Mouse (Mus musculus) heart, postnatal 0 days (tissue): ENCODE results near the gene Jmjd7. TPM values are rescaled to one million over a fixed set of nuclear protein-coding genes. Genes with fewer than 3 reads are reported as not detected.
A peak's percentile ranks its signal among the peaks of the same experiment; 100 is the strongest.

Experiments
- ATAC-seq: fragments of 200-750 bp; cut with Nextera tagmentation; 2 replicates; pipeline ENCODE4 v1.8.0; 2017; ENCODE audit warnings: low read depth, moderate number of reproducible peaks, moderate library complexity; ENCODE audit not compliant: insufficient read depth
- DNase-seq: peaks from one replicate; pipeline ENCODE4 v3.0.0-alpha.2; 2016; ENCODE audit warnings: low spot score
- H3K27ac ChIP-seq: fragments of 300-500 bp; sonication (generic); 2 replicates; pipeline ENCODE4 v1.5.1; 2014; ENCODE audit warnings: low read depth, mild to moderate bottlenecking
- H3K27me3 ChIP-seq: fragments of 300-500 bp; sonication (generic); 2 replicates; pipeline ENCODE4 v1.6.1; 2014; ENCODE audit warnings: low read length, mixed read lengths; ENCODE audit not compliant: control insufficient read depth, insufficient read depth
- H3K36me3 ChIP-seq: fragments of 300-500 bp; sonication (generic); replicated peaks from 2 replicates; pipeline ENCODE4 v1.6.1; 2014; ENCODE audit warnings: low read length, mixed read lengths; ENCODE audit not compliant: control insufficient read depth, insufficient read depth
- H3K4me1 ChIP-seq: fragments of 300-500 bp; sonication (generic); 2 replicates; pipeline ENCODE4 v1.6.1; 2014; ENCODE audit warnings: antibody characterized with exemption; ENCODE audit not compliant: control insufficient read depth, insufficient read depth
- H3K4me2 ChIP-seq: fragments of 300-500 bp; sonication (generic); 2 replicates; pipeline ENCODE4 v1.6.1; 2014; ENCODE audit warnings: low read depth, mild to moderate bottlenecking, low read length, moderate library complexity
- H3K4me3 ChIP-seq: fragments of 300-500 bp; sonication (generic); 2 replicates; pipeline ENCODE4 v1.5.1; 2014; ENCODE audit warnings: low read depth, low read length
- H3K9ac ChIP-seq: fragments of 300-500 bp; sonication (generic); replicated peaks from 2 replicates; pipeline ENCODE4 v1.6.1; 2014; ENCODE audit warnings: low read depth, low read length, mixed read lengths
- H3K9me3 ChIP-seq: fragments of 300-500 bp; sonication (generic); replicated peaks from 2 replicates; pipeline ENCODE4 v1.6.1; 2016; ENCODE audit warnings: low read length; ENCODE audit not compliant: control insufficient read depth
- CTCF ChIP-seq: IDR thresholded peaks from 2 replicates; pipeline ENCODE4 v1.5.1; 2016; ENCODE audit warnings: antibody characterized with exemption, control low read depth, low read depth
- EP300 ChIP-seq: IDR thresholded peaks from 2 replicates; pipeline ENCODE4 v1.6.1; 2016; ENCODE audit warnings: antibody characterized with exemption, low read depth
- WGBS: fragments of 180-500 bp; shearing (Covaris S2); extraction: QIAGEN DNeasy Blood & Tissue Kit; methylation state at CpG from one replicate; pipeline ENCODE4 v1.1.7; 2014; 5-methylcytosine and 5-hydroxymethylcytosine counted together
- polyA plus RNA-seq: library from polyadenylated mRNA; unstranded; fragments of >200 nt; fragmentation: Nextera tagmentation; extraction: Ambion mirVana; gene quantifications from 2 replicates; pipeline ENCODE4 v1.2.1, GENCODE M21; 2015
- total RNA-seq: library from RNA; depleted of rRNA; stranded (reverse); fragments of >200 nt; gene quantifications from 2 replicates; pipeline ENCODE4 v1.2.3, GENCODE M21; 2014; ENCODE audit warnings: low replicate concordance

The Jmjd7 gene
- total and polyA plus RNA-seq, 2 experiments from 2014 or later: 14.1 to 20.3 TPM

DNA sequence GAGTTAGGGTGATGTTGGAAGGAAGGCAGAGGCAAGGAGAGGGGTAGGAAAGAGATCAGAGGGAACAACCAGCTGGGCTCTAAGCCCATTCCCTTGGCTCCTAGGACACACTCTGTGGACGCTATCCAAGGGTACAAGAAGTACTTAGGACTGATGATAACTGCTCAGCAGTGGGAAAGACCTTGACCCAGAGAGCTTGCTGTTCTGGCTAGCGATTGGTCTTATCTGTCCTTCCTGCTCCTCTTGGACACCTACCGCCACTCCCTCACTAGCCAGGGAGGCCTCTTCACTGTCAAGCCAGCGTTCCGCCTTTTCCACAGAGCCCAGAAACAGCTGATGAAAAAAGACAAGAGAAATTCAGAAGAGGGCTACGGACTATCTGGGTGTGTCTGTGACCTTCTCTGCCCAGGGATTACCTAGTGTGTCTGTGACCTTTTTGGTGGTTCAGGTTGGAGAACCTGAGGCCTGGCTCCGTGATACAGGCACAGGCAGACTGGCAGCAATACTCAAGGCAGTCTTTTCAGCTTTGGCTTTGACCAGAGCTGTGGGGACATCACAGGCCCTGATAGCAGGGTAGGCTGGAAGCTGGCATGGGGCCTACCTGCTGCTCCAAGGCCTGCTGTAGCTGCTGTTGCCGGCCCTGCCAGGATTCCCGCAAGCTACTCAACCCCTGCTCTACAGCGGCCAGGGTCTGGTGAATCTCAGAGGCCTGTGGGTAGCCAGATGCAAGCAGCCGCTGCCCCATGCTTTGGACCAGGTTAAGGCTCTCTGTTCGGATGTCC, 27.7 kb downstream of the Jmjd7 start:
- Histone ChIP-seq H3K4me2 (no peak overlapping the region), H3K27ac (peak overlapping the region; percentile 94), H3K4me3 (no peak overlapping the region), H3K4me1 (peaks cover 26% of the 10 kb centered on the region), H3K9ac (0 out of 2 replicates have a peak overlapping the region, but pooled peaks have one; percentile 20), H3K36me3 (no peaks in the 10 kb centered on the region), H3K9me3 (no peaks in the 10 kb centered on the region), H3K27me3 (no peaks in the 10 kb centered on the region)
- 39% methylated on average over 12 of the region's 12 CpGs for WGBS
- ATAC-seq (peak; percentile 81), DNase-seq (peak; percentile 77)
- TF ChIP-seq CTCF: no peak
- TF ChIP-seq EP300: 0 out of 2 replicates have a peak, but pooled peaks have one; percentile 36

- 60% methylated on average over 10 of the region's 10 CpGs for WGBS
Measured at GRCm38 (mm10) chr2:120055923-120056322, 28.6 kb downstream of the Jmjd7 start.

GRCm38 (mm10) chr2:120058818-120059217, 31.5 kb downstream of the Jmjd7 start:
- WGBS: 83% methylated on average over 4 of the region's 4 CpGs

More at GRCm38 (mm10) chr2:120055923-120056322, 28.6 kb downstream of the Jmjd7 start:
- TF ChIP-seq EP300: no peak
- no peak for TF ChIP-seq CTCF
- Histone ChIP-seq H3K4me3 (no peak overlapping the region), H3K9me3 (no peaks in the 10 kb centered on the region), H3K9ac (no peak overlapping the region), H3K27ac (peak overlapping the region; percentile 94), H3K36me3 (no peaks in the 10 kb centered on the region), H3K4me2 (no peak overlapping the region), H3K27me3 (no peaks in the 10 kb centered on the region), H3K4me1 (peaks cover 26% of the 10 kb centered on the region)
- DNase-seq (no peak), ATAC-seq (no peak)

GRCm38 (mm10) chr2:120059466-120059865, 32.2 kb downstream of the Jmjd7 start:
- H3K9me3 ChIP-seq: no peaks in the 10 kb centered on the region

More at GRCm38 (mm10) chr2:120058818-120059217, 31.5 kb downstream of the Jmjd7 start:
- H3K4me1 ChIP-seq: peaks cover 26% of the 10 kb centered on the region
- TF ChIP-seq EP300 (no peak), CTCF (no peak)
- H3K4me2 ChIP-seq: no peak overlapping the region
- ATAC-seq: no peak
- no peak overlapping the region for H3K27ac ChIP-seq
- H3K27me3 ChIP-seq: no peaks in the 10 kb centered on the region
- no peak overlapping the region for H3K4me3 ChIP-seq
- no peak for DNase-seq
- H3K9ac ChIP-seq: no peak overlapping the region
- H3K36me3 ChIP-seq: no peaks in the 10 kb centered on the region
- no peaks in the 10 kb centered on the region for H3K9me3 ChIP-seq

GRCm38 (mm10) chr2:120060190-120060589, 32.9 kb downstream of the Jmjd7 start:
- no peak for DNase-seq
- no peak overlapping the region for H3K27ac ChIP-seq
- 66% methylated on average over 6 of the region's 6 CpGs for whole genome bisulfite sequencing
- H3K4me3 ChIP-seq: no peak overlapping the region
- peaks cover 3% of the 10 kb centered on the region; the same call in 1 of the 2 replicates for H3K27me3 ChIP-seq
- H3K9me3 ChIP-seq: no peaks in the 10 kb centered on the region
- TF ChIP-seq CTCF: no peak
- TF ChIP-seq EP300: no peak
- H3K36me3 ChIP-seq: no peaks in the 10 kb centered on the region
- no peak for ATAC-seq
- no peak overlapping the region for H3K4me2 ChIP-seq
- peaks cover 15% of the 10 kb centered on the region for H3K4me1 ChIP-seq
- no peak overlapping the region for H3K9ac ChIP-seq

More at GRCm38 (mm10) chr2:120059466-120059865, 32.2 kb downstream of the Jmjd7 start:
- Histone ChIP-seq H3K36me3 (no peaks in the 10 kb centered on the region), H3K4me3 (no peak overlapping the region), H3K27me3 (peaks cover 3% of the 10 kb centered on the region; the same call in 1 of the 2 replicates), H3K4me1 (peaks cover 20% of the 10 kb centered on the region), H3K4me2 (no peak overlapping the region), H3K27ac (no peak overlapping the region), H3K9ac (no peak overlapping the region)
- 89% methylated on average over 3 of the region's 3 CpGs for WGBS
- TF ChIP-seq EP300: no peak
- no peak for TF ChIP-seq CTCF
- no peak for DNase-seq
- ATAC-seq: no peak
